Comparison of ENCODE assay signal across 14 mouse cellular contexts in the genomic region with DNA sequence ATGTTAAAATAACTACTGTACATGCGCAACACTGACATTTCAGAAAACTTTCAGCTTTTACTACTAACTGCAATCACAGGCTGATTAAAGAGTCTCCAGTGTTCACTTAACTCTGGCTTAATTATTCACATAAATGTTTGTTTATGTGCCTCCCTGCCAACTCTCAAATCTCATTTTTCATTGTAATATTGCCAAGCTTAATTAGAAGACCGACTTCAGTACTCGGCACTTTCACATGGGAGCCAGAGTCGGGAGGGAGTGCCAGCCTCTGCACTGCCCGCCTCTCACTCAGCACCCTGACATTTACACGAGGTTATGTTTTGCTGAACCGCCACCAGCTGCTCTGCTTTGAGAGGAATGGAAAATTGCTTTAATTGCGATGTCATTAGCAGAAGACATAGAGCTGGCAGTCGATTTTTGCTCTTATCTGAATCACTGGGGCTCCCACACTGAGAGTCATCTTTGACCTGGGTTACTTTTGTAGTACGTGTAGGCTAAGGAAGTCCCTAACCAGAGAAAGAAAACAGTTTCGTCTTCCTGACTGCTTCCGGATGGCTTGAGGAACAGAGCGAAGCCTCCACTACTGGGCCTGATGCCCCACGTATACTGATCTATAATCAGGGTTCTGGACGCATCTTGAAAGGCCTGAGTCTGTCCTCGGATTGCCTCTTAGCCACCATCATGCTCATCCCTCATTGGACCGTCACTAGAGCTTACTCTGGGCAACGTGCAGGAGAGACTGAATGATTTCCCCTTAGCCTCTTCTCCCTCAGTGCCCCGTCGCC.
DNase-seq lines count a peak whose midpoint lies in the region; ATAC-seq lines count a peak whose summit lies in the region.
"Had no signal": no experiment of that assay in that cellular context is flagged by ENCODE, and none has a peak within 500 bp of the region (broad histone marks: within the 10 kb centered on the region; RNA-seq: fewer than 3 reads in every experiment).

No protein-coding gene starts in this region.

- 0 out of 2 replicates have a peak, but pooled peaks have one; percentile 27 for ATAC-seq in frontal cortex, adult (ENCODE audit: low TSS enrichment)

- DNase-seq in frontal cortex, postnatal 36 days (ENCODE audit: low spot score in 2 of 2) = no peak
- peak; percentile 37 for DNase-seq in right cerebral cortex, adult 18-20 months
- DNase-seq in right cerebral cortex, postnatal 14 days = no peak
- peak; percentile 24 to 30 for DNase-seq in kidney, postnatal 4 days
- DNase-seq in telencephalon, adult 2 months (ENCODE audit: low read depth, low spot score) = peak; percentile 40
- DNase-seq in urinary bladder, postnatal 10 days (ENCODE audit: low spot score) = no peak
- DNase-seq in lung, postnatal 14 days = no peak
- DNase-seq: adrenal gland, adult 2 months; B cell, adult 2 months; cerebellum, adult 8-10 months; gastrocnemius, postnatal 10 days; liver; thymus, postnatal 14 days had no signal

Comparison
In these comparisons a context has a peak if more than half of its experiments do, and no peak if none do; other contexts are left out.
1. DNase-seq: peak in right cerebral cortex, adult 18-20 months (single experiment), kidney, postnatal 4 days (2 of 2) and telencephalon, adult 2 months (single experiment); none in frontal cortex, postnatal 36 days (0 of 2), right cerebral cortex, postnatal 14 days (single experiment), urinary bladder, postnatal 10 days (single experiment) and lung, postnatal 14 days (single experiment).